Mouse (Mus musculus) layer of hippocampus, adult 2 months (tissue): ENCODE results near the gene Dlgap4. TPM values are rescaled to one million over a fixed set of nuclear protein-coding genes. Genes with fewer than 3 reads are reported as not detected.
A peak's percentile ranks its signal among the peaks of the same experiment; 100 is the strongest.

Source experiments
- DNase-seq, 2 experiments: peaks; one replicate each; pipeline ENCODE4 v3.0.0; 2022; ENCODE audit warnings: low spot score in 2 of 2
- H3K27ac ChIP-seq: fragments of 200-600 bp; 2 replicates; pipeline ENCODE4 v1.8.1; 2022
- H3K4me3 ChIP-seq: fragments of 200-600 bp; 2 replicates; pipeline ENCODE4 v1.8.1; 2022; ENCODE audit warnings: mild to moderate bottlenecking
- CTCF ChIP-seq: fragments of 200-600 bp; conservative IDR thresholded peaks from 2 replicates; pipeline ENCODE4 v1.8.1; 2022; ENCODE audit warnings: antibody characterized with exemption, mild to moderate bottlenecking, moderate library complexity
- total RNA-seq, 2 experiments: library from RNA; stranded (reverse); gene quantifications; 2 replicates each; pipeline ENCODE4 v1.2.3; 2021

Gene Dlgap4
- total RNA-seq, 2 experiments from 2014 or later, result 194 to 198 TPM

GRCm38 (mm10) chr2:156773470-156773869 is 160.0 kb downstream of the Dlgap4 start:
- no peak for TF ChIP-seq CTCF
- no peak for DNase-seq
- Histone ChIP-seq H3K4me3 (no peak overlapping the region), H3K27ac (no peak overlapping the region)

- no peak for DNase-seq
- peak overlapping the region; percentile 32; the same call in 1 of the 2 replicates for H3K27ac ChIP-seq
Observed at GRCm38 (mm10) chr2:156774035-156774737, 160.7 kb downstream of the Dlgap4 start.

GRCm38 (mm10) chr2:156774738-156775454 is 161.4 kb downstream of the Dlgap4 start, which contains the start of gene Myl9:
TSS of gene Myl9 (plus strand) at chr2:156775420.
- Histone ChIP-seq H3K4me3 (peak within 1 kb of the TSS; percentile 49), H3K27ac (peak within 1 kb of the TSS; percentile 32; the same call in 1 of the 2 replicates)
- DNase-seq, result no peak
- TF ChIP-seq CTCF, result no peak

More at GRCm38 (mm10) chr2:156774035-156774737, 160.7 kb downstream of the Dlgap4 start:
- H3K4me3 ChIP-seq, result no peak overlapping the region; the same call in 1 of the 2 replicates
- TF ChIP-seq CTCF, result no peak

- no peak for TF ChIP-seq CTCF
- no peak for DNase-seq
- peak overlapping the region; percentile 32; the same call in 1 of the 2 replicates for H3K27ac ChIP-seq
- peak overlapping the region; percentile 49 for H3K4me3 ChIP-seq
Observed at GRCm38 (mm10) chr2:156775455-156776435, 162.2 kb downstream of the Dlgap4 start.

GRCm38 (mm10) chr2:156776907-156777306 is 163.4 kb downstream of the Dlgap4 start:
- Histone ChIP-seq H3K27ac (no peak overlapping the region), H3K4me3 (no peak overlapping the region)
- DNase-seq, result no peak
- TF ChIP-seq CTCF, result no peak

GRCm38 (mm10) chr2:156777326-156778004 is 164.0 kb downstream of the Dlgap4 start:
- 0 out of 2 replicates have a peak, but pooled peaks have one; percentile 6 for TF ChIP-seq CTCF
- DNase-seq, result no peak
- Histone ChIP-seq H3K4me3 (no peak overlapping the region), H3K27ac (no peak overlapping the region)

GRCm38 (mm10) chr2:156778571-156778970 is 165.1 kb downstream of the Dlgap4 start:
- no peak for TF ChIP-seq CTCF
- no peak for DNase-seq
- H3K27ac ChIP-seq, result no peak overlapping the region
- no peak overlapping the region for H3K4me3 ChIP-seq

- no peak overlapping the region for H3K27ac ChIP-seq
- H3K4me3 ChIP-seq, result no peak overlapping the region
- TF ChIP-seq CTCF, result no peak
- no peak for DNase-seq
Observed at GRCm38 (mm10) chr2:156779036-156779435, 165.5 kb downstream of the Dlgap4 start.

- Histone ChIP-seq H3K4me3 (no peak overlapping the region), H3K27ac (no peak overlapping the region)
- DNase-seq, result no peak
- TF ChIP-seq CTCF, result no peak
Observed at GRCm38 (mm10) chr2:156779488-156779887, 166.0 kb downstream of the Dlgap4 start.

- TF ChIP-seq CTCF, result no peak
Observed at GRCm38 (mm10) chr2:156780129-156780528, 166.6 kb downstream of the Dlgap4 start.

GRCm38 (mm10) chr2:156780752-156781151 is 167.2 kb downstream of the Dlgap4 start:
- H3K27ac ChIP-seq, result no peak overlapping the region

More at GRCm38 (mm10) chr2:156780129-156780528, 166.6 kb downstream of the Dlgap4 start:
- H3K27ac ChIP-seq, result no peak overlapping the region
- no peak overlapping the region for H3K4me3 ChIP-seq
- DNase-seq, result no peak

GRCm38 (mm10) chr2:156781281-156781680 is 167.8 kb downstream of the Dlgap4 start:
- TF ChIP-seq CTCF, result no peak
- Histone ChIP-seq H3K4me3 (no peak overlapping the region), H3K27ac (no peak overlapping the region)
- DNase-seq, result no peak

More at GRCm38 (mm10) chr2:156780752-156781151, 167.2 kb downstream of the Dlgap4 start:
- TF ChIP-seq CTCF, result no peak
- no peak overlapping the region for H3K4me3 ChIP-seq
- no peak for DNase-seq
